Mouse (Mus musculus) left cerebral cortex, adult 9 months (tissue): ENCODE results near the gene Otub1.

Experiments used
- DNase-seq, 2 experiments: peaks; one replicate each; pipeline ENCODE4 v3.0.0; 2022; ENCODE audit warnings: low spot score in 2 of 2

Otub1 gene

GRCm38 (mm10) chr19:7148541-7149085, 57.5 kb downstream of the Otub1 start:
- peak in 1 of 2 experiments; percentile 57 for DNase-seq
